Mouse (Mus musculus): Measurements from ENCODE around the gene Gga3. TPM values are rescaled to one million over a fixed set of nuclear protein-coding genes. Genes with fewer than 3 reads are reported as not detected.

Gene Gga3
- polyA plus RNA-seq, 1 experiment: 55.4 TPM

- TF ChIP-seq POLR2A (IDR thresholded peaks at IDR 0.05; ENCODE audit: extremely low read depth, insufficient read depth, low read length): no peak
- TF ChIP-seq CTCF (IDR thresholded peaks at IDR 0.05; ENCODE audit: extremely low read depth, insufficient read depth, low read length): no peak
- H3K4me3 ChIP-seq (ENCODE audit: insufficient read depth, low read length): peak overlapping the region; percentile 83
- H3K27ac ChIP-seq (ENCODE audit: insufficient read depth, low read length): peak overlapping the region; percentile 100
- peaks cover 11% of the 10 kb centered on the region for H3K4me1 ChIP-seq (ENCODE audit: control insufficient read depth, insufficient read depth, low read length)
Observed at GRCm38 (mm10) chr11:115604304-115604696, 449 bp upstream of the Gga3 start.

GRCm38 (mm10) chr11:115603128-115603475, 749 bp downstream of the Gga3 start:
- peak overlapping the region; percentile 83 for H3K4me3 ChIP-seq (ENCODE audit: insufficient read depth, low read length)
- H3K4me1 ChIP-seq (ENCODE audit: control insufficient read depth, insufficient read depth, low read length): peaks cover 11% of the 10 kb centered on the region
- TF ChIP-seq CTCF (IDR thresholded peaks at IDR 0.05; ENCODE audit: extremely low read depth, insufficient read depth, low read length): no peak
- no peak for TF ChIP-seq POLR2A (IDR thresholded peaks at IDR 0.05; ENCODE audit: extremely low read depth, insufficient read depth, low read length)
- peak overlapping the region; percentile 100; the same call in 1 of the 2 replicates for H3K27ac ChIP-seq (ENCODE audit: insufficient read depth, low read length)

GRCm38 (mm10) chr11:115601174-115601573, 2.7 kb downstream of the Gga3 start:
- H3K4me3 ChIP-seq (ENCODE audit: insufficient read depth, low read length): no peak overlapping the region
- peaks cover 11% of the 10 kb centered on the region for H3K4me1 ChIP-seq (ENCODE audit: control insufficient read depth, insufficient read depth, low read length)
- no peak overlapping the region for H3K27ac ChIP-seq (ENCODE audit: insufficient read depth, low read length)
- TF ChIP-seq CTCF (IDR thresholded peaks at IDR 0.05; ENCODE audit: extremely low read depth, insufficient read depth, low read length) (no peak), POLR2A (IDR thresholded peaks at IDR 0.05; ENCODE audit: extremely low read depth, insufficient read depth, low read length) (no peak)

- Histone ChIP-seq H3K4me1 (ENCODE audit: control insufficient read depth, insufficient read depth, low read length) (peaks cover 11% of the 10 kb centered on the region), H3K4me3 (ENCODE audit: insufficient read depth, low read length) (no peak overlapping the region), H3K27ac (ENCODE audit: insufficient read depth, low read length) (no peak overlapping the region)
- TF ChIP-seq POLR2A (IDR thresholded peaks at IDR 0.05; ENCODE audit: extremely low read depth, insufficient read depth, low read length) (no peak), CTCF (IDR thresholded peaks at IDR 0.05; ENCODE audit: extremely low read depth, insufficient read depth, low read length) (no peak)
Observed at GRCm38 (mm10) chr11:115600743-115601142, 3.1 kb downstream of the Gga3 start.

- peaks cover 11% of the 10 kb centered on the region for H3K4me1 ChIP-seq (ENCODE audit: control insufficient read depth, insufficient read depth, low read length)
- no peak overlapping the region for H3K4me3 ChIP-seq (ENCODE audit: insufficient read depth, low read length)
- TF ChIP-seq CTCF (IDR thresholded peaks at IDR 0.05; ENCODE audit: extremely low read depth, insufficient read depth, low read length): no peak
- no peak for TF ChIP-seq POLR2A (IDR thresholded peaks at IDR 0.05; ENCODE audit: extremely low read depth, insufficient read depth, low read length)
- no peak overlapping the region for H3K27ac ChIP-seq (ENCODE audit: insufficient read depth, low read length)
Observed at GRCm38 (mm10) chr11:115599722-115600121, 4.1 kb downstream of the Gga3 start.

- Histone ChIP-seq H3K4me3 (ENCODE audit: insufficient read depth, low read length) (no peak overlapping the region), H3K4me1 (ENCODE audit: control insufficient read depth, insufficient read depth, low read length) (peaks cover 11% of the 10 kb centered on the region), H3K27ac (ENCODE audit: insufficient read depth, low read length) (no peak overlapping the region)
- TF ChIP-seq CTCF (IDR thresholded peaks at IDR 0.05; ENCODE audit: extremely low read depth, insufficient read depth, low read length): no peak
- TF ChIP-seq POLR2A (IDR thresholded peaks at IDR 0.05; ENCODE audit: extremely low read depth, insufficient read depth, low read length): no peak
Observed at GRCm38 (mm10) chr11:115598309-115598708, 5.5 kb downstream of the Gga3 start.

- TF ChIP-seq POLR2A (IDR thresholded peaks at IDR 0.05; ENCODE audit: extremely low read depth, insufficient read depth, low read length): no peak
- no peak overlapping the region for H3K4me3 ChIP-seq (ENCODE audit: insufficient read depth, low read length)
- no peak overlapping the region for H3K27ac ChIP-seq (ENCODE audit: insufficient read depth, low read length)
- no peaks in the 10 kb centered on the region for H3K4me1 ChIP-seq (ENCODE audit: control insufficient read depth, insufficient read depth, low read length)
Observed at GRCm38 (mm10) chr11:115595209-115595608, 8.6 kb downstream of the Gga3 start.

GRCm38 (mm10) chr11:115590526-115591075, 13.2 kb downstream of the Gga3 start:
- H3K4me1 ChIP-seq (ENCODE audit: control insufficient read depth, insufficient read depth, low read length): no peaks in the 10 kb centered on the region
- TF ChIP-seq CTCF (IDR thresholded peaks at IDR 0.05; ENCODE audit: extremely low read depth, insufficient read depth, low read length) (no peak), POLR2A (IDR thresholded peaks at IDR 0.05; ENCODE audit: extremely low read depth, insufficient read depth, low read length) (no peak)

GRCm38 (mm10) chr11:115587984-115588383, 15.9 kb downstream of the Gga3 start:
- TF ChIP-seq POLR2A (IDR thresholded peaks at IDR 0.05; ENCODE audit: extremely low read depth, insufficient read depth, low read length) (no peak), CTCF (IDR thresholded peaks at IDR 0.05; ENCODE audit: extremely low read depth, insufficient read depth, low read length) (no peak)
- Histone ChIP-seq H3K27ac (ENCODE audit: insufficient read depth, low read length) (no peak overlapping the region), H3K4me3 (ENCODE audit: insufficient read depth, low read length) (no peak overlapping the region), H3K4me1 (ENCODE audit: control insufficient read depth, insufficient read depth, low read length) (no peaks in the 10 kb centered on the region)

More at GRCm38 (mm10) chr11:115590526-115591075, 13.2 kb downstream of the Gga3 start:
- Histone ChIP-seq H3K27ac (ENCODE audit: insufficient read depth, low read length) (no peak overlapping the region), H3K4me3 (ENCODE audit: insufficient read depth, low read length) (no peak overlapping the region)

- Histone ChIP-seq H3K27ac (ENCODE audit: insufficient read depth, low read length) (no peak overlapping the region), H3K4me3 (ENCODE audit: insufficient read depth, low read length) (no peak overlapping the region), H3K4me1 (ENCODE audit: control insufficient read depth, insufficient read depth, low read length) (no peaks in the 10 kb centered on the region)
- no peak for TF ChIP-seq CTCF (IDR thresholded peaks at IDR 0.05; ENCODE audit: extremely low read depth, insufficient read depth, low read length)
- TF ChIP-seq POLR2A (IDR thresholded peaks at IDR 0.05; ENCODE audit: extremely low read depth, insufficient read depth, low read length): no peak
Observed at GRCm38 (mm10) chr11:115586403-115586802, 17.4 kb downstream of the Gga3 start.
